Mouse (Mus musculus) bone marrow macrophage, adult 2 months (primary cell): ENCODE data around the gene Lpcat3.

ENCODE experiments used
- CTCF ChIP-seq: IDR thresholded peaks from 2 replicates; pipeline ENCODE4 v1.5.1; 2012; ENCODE audit warnings: low read depth, mild to moderate bottlenecking, low read length, moderate library complexity
- POLR2A ChIP-seq: IDR thresholded peaks from 2 replicates; pipeline ENCODE4 v1.6.1; 2012; ENCODE audit warnings: mild to moderate bottlenecking, low read depth, low read length, borderline replicate concordance

DNA sequence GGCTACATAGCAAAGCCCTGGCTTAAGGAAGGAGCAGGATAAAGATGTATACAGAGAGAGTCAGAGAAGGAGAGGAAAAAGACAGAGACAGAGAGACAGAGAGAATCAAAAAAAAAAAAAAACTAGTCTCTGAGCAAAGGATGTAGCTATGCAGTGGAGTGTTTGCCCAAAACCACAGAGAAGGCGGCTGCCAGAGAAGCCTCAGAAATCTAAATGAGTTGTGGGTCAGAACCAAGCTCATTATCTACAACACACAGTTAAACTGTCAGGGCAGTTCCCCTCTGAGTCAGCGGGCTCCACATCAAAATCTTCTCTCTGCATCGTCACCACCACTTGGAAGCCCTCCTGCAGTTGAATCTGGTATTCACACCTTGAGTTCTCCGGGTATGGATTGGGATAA, 32.1 kb upstream of the Lpcat3 start:
- TF ChIP-seq POLR2A (no peak), CTCF (no peak)
